Mouse (Mus musculus): ENCODE results near the gene Raf1. TPM values are rescaled to one million over a fixed set of nuclear protein-coding genes. Genes with fewer than 3 reads are reported as not detected.

Gene Raf1
- total and polyA plus RNA-seq, 3 experiments = 103 to 145 (median 109) TPM

DNA sequence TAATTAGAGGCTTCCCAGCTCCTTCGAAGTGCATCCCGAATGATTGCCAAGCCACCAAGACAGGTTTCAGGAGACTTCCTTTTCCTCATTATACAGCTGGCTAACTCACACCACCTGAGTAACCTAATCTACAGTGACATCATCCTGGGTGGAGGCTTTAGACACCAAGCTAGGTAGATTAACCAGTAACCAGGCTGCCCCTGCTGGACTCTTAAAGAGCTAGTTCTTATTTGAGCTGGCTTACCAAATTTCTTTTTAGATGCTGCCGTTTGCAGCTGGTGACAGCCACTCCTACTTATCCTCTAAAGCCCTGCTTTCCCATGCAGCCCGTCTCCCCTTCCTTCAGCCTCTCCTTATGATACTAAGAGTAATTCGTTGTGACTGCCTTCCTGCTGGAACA, 84.0 kb downstream of the Raf1 start, which contains the start of gene Mkrn2os:
Mkrn2os (minus strand) TSS at position 119 of the 400 bp plus-strand sequence.
- DNase-seq = no peak
- intact Hi-C loops (cut with DNase I) = no loop called here
- H3K4me3 ChIP-seq = no peak within 1 kb of the TSS
- H3K79me2 ChIP-seq (replicated peaks; ENCODE audit: control insufficient read depth, insufficient read depth, low read length) = no peaks in the 10 kb centered on the region
- H3K36me3 ChIP-seq (ENCODE audit: control insufficient read depth, insufficient read depth, low read length) = no peaks in the 10 kb centered on the region
- TF ChIP-seq EP300 (IDR thresholded peaks at IDR 0.05; ENCODE audit: insufficient read depth, low read depth, low read length) (no peak), CTCF (IDR thresholded peaks at IDR 0.05) (no peak), POLR2A (IDR thresholded peaks at IDR 0.05; ENCODE audit: insufficient read depth, low read depth, low read length) (no peak)
- no peaks in the 10 kb centered on the region for H3K27me3 ChIP-seq (ENCODE audit: control insufficient read depth, insufficient read depth, low read length)
- no peak within 1 kb of the TSS for H3K27ac ChIP-seq
- 45% methylated on average over 5 of the region's 5 CpGs for WGBS
- H3K4me1 ChIP-seq (ENCODE audit: control insufficient read depth, insufficient read depth, low read length) = no peaks in the 10 kb centered on the region
- no peak within 1 kb of the TSS for H3K9ac ChIP-seq (ENCODE audit: low read depth, low read length)

GRCm38 (mm10) chr6:115591692-115592359, 84.6 kb downstream of the Raf1 start:
- 83% methylated on average over 19 of the region's 19 CpGs for WGBS
- no peaks in the 10 kb centered on the region for H3K4me1 ChIP-seq (ENCODE audit: control insufficient read depth, insufficient read depth, low read length)

DNA sequence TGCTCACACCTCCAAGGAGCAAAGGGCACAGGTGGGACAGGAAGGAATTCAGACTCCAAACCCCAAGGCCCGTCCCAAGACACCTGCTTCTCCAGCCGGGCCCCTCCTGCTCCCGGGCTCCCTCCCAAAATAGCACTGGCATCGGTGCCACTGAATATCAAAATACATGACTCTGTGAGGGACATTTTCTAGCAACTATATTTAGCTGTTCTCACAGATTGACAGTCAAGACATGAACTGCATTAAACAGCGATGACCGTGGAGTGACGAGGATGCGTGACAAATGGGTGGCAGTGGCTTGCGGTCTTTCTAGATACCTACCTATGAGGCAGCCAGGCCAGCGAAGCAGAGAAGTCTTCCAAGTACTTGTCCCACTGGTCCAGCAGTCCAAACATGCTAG, 90.1 kb downstream of the Raf1 start:
- Histone ChIP-seq H3K27ac (peak overlapping the region; percentile 59), H3K4me3 (no peak overlapping the region)
- WGBS = 66% methylated on average over 10 of the region's 10 CpGs

More at GRCm38 (mm10) chr6:115591692-115592359, 84.6 kb downstream of the Raf1 start:
- no peak for DNase-seq
- TF ChIP-seq POLR2A (IDR thresholded peaks at IDR 0.05; ENCODE audit: insufficient read depth, low read depth, low read length) (no peak), EP300 (IDR thresholded peaks at IDR 0.05; ENCODE audit: insufficient read depth, low read depth, low read length) (no peak), CTCF (IDR thresholded peaks at IDR 0.05) (no peak)
- Histone ChIP-seq H3K36me3 (ENCODE audit: control insufficient read depth, insufficient read depth, low read length) (no peaks in the 10 kb centered on the region), H3K27me3 (ENCODE audit: control insufficient read depth, insufficient read depth, low read length) (no peaks in the 10 kb centered on the region), H3K79me2 (replicated peaks; ENCODE audit: control insufficient read depth, insufficient read depth, low read length) (no peaks in the 10 kb centered on the region), H3K27ac (no peak overlapping the region), H3K9ac (ENCODE audit: low read depth, low read length) (no peak overlapping the region), H3K4me3 (no peak overlapping the region)
- intact Hi-C loops (cut with DNase I) = no loop called here

DNA sequence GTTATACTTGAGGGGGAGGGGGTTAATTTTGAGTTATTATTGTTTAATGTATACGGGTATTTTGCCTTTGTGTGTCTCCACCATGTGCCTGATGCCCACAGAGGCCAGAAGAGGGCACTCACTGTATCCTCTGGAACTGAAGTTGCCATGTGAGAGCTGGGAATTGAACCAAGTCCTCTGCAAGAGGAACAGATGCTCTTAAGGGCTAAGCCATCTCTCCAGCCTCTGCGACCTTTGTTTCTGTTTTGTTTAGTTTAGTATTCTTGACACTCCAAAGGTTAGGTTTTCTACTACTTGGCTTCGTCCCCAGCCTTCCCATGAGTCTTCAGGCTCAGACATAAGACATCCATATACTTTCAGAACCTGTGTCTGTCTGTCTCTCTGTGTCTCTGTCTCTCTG, 92.3 kb downstream of the Raf1 start:
- no peak overlapping the region for H3K27ac ChIP-seq
- DNase-seq = no peak

More for the DNA sequence above, 90.1 kb downstream of the Raf1 start:
- Histone ChIP-seq H3K4me1 (ENCODE audit: control insufficient read depth, insufficient read depth, low read length) (no peaks in the 10 kb centered on the region), H3K9ac (ENCODE audit: low read depth, low read length) (peak overlapping the region; percentile 63), H3K27me3 (ENCODE audit: control insufficient read depth, insufficient read depth, low read length) (no peaks in the 10 kb centered on the region), H3K79me2 (replicated peaks; ENCODE audit: control insufficient read depth, insufficient read depth, low read length) (no peaks in the 10 kb centered on the region), H3K36me3 (ENCODE audit: control insufficient read depth, insufficient read depth, low read length) (no peaks in the 10 kb centered on the region)
- intact Hi-C loops (cut with DNase I) = no loop called here
- 0 out of 2 replicates have a peak, but pooled peaks have one; percentile 7 for TF ChIP-seq EP300 (IDR thresholded peaks at IDR 0.05; ENCODE audit: insufficient read depth, low read depth, low read length)
- TF ChIP-seq POLR2A (IDR thresholded peaks at IDR 0.05; ENCODE audit: insufficient read depth, low read depth, low read length) = no peak
- peak in 1 of 2 experiments; percentile 37 for DNase-seq

GRCm38 (mm10) chr6:115583430-115584125, 92.9 kb downstream of the Raf1 start:
- H3K36me3 ChIP-seq (ENCODE audit: control insufficient read depth, insufficient read depth, low read length) = no peaks in the 10 kb centered on the region
- no peak overlapping the region for H3K4me3 ChIP-seq
- no peak overlapping the region for H3K9ac ChIP-seq (ENCODE audit: low read depth, low read length)
- H3K27me3 ChIP-seq (ENCODE audit: control insufficient read depth, insufficient read depth, low read length) = no peaks in the 10 kb centered on the region
- H3K27ac ChIP-seq = no peak overlapping the region
- no peaks in the 10 kb centered on the region for H3K4me1 ChIP-seq (ENCODE audit: control insufficient read depth, insufficient read depth, low read length)
- no peak for TF ChIP-seq EP300 (IDR thresholded peaks at IDR 0.05; ENCODE audit: insufficient read depth, low read depth, low read length)
- no peak for TF ChIP-seq POLR2A (IDR thresholded peaks at IDR 0.05; ENCODE audit: insufficient read depth, low read depth, low read length)
- no peak for TF ChIP-seq CTCF (IDR thresholded peaks at IDR 0.05)
- H3K79me2 ChIP-seq (replicated peaks; ENCODE audit: control insufficient read depth, insufficient read depth, low read length) = no peaks in the 10 kb centered on the region
- 60% methylated on average over 6 of the region's 6 CpGs for WGBS
- intact Hi-C loops (cut with DNase I) = no loop called here
- no peak for DNase-seq

More for the DNA sequence above, 92.3 kb downstream of the Raf1 start:
- Histone ChIP-seq H3K4me1 (ENCODE audit: control insufficient read depth, insufficient read depth, low read length) (no peaks in the 10 kb centered on the region), H3K27me3 (ENCODE audit: control insufficient read depth, insufficient read depth, low read length) (no peaks in the 10 kb centered on the region), H3K79me2 (replicated peaks; ENCODE audit: control insufficient read depth, insufficient read depth, low read length) (no peaks in the 10 kb centered on the region), H3K36me3 (ENCODE audit: control insufficient read depth, insufficient read depth, low read length) (no peaks in the 10 kb centered on the region), H3K9ac (ENCODE audit: low read depth, low read length) (no peak overlapping the region), H3K4me3 (no peak overlapping the region)
- WGBS = 67% methylated on average over 3 of the region's 3 CpGs
- intact Hi-C loops (cut with DNase I) = no loop called here
- no peak for TF ChIP-seq EP300 (IDR thresholded peaks at IDR 0.05; ENCODE audit: insufficient read depth, low read depth, low read length)
- peak; percentile 24 for TF ChIP-seq CTCF (IDR thresholded peaks at IDR 0.05)
